Mouse (Mus musculus) liver, embryonic 14.5 days (tissue): ENCODE results near the gene Nup155. TPM values are rescaled to one million over a fixed set of nuclear protein-coding genes. Genes with fewer than 3 reads are reported as not detected.

Experiments
- ATAC-seq: fragments of 200-750 bp; cut with Nextera tagmentation; 2 replicates; pipeline ENCODE4 v1.8.0; 2017; ENCODE audit warnings: moderate number of reproducible peaks, mild to moderate bottlenecking, moderate library complexity; ENCODE audit not compliant: insufficient read depth
- DNase-seq, 3 experiments: peaks; one replicate each; pipeline ENCODE4 v3.0.0-alpha.2; 2012 to 2013; ENCODE audit warnings: low read depth in 3 of 3, low spot score in 3 of 3
- H3K27ac ChIP-seq: fragments of 300-500 bp; sonication (generic); 2 replicates; pipeline ENCODE4 v1.5.1; 2014; ENCODE audit warnings: moderate library complexity, mild to moderate bottlenecking, control low read depth, inconsistent platforms
- H3K27me3 ChIP-seq: fragments of 300-500 bp; sonication (generic); 2 replicates; pipeline ENCODE4 v1.6.1; 2014; ENCODE audit warnings: mild to moderate bottlenecking, low read length, moderate library complexity; ENCODE audit not compliant: control insufficient read depth, insufficient read depth
- H3K36me3 ChIP-seq: fragments of 300-500 bp; sonication (generic); replicated peaks from 2 replicates; pipeline ENCODE4 v1.6.1; 2014; ENCODE audit warnings: low read depth; ENCODE audit not compliant: control insufficient read depth, insufficient read depth
- H3K4me1 ChIP-seq, 2 experiments: fragments of 200-500 bp in 1 of 2; fragments of 300-500 bp in 1 of 2; sonication (generic) in 1 of 2; replicated peaks; 2 replicates each; pipeline ENCODE4 v1.6.1; 2012 to 2014; ENCODE audit warnings: antibody characterized with exemption in 1 of 2, inconsistent platforms in 1 of 2, low read length in 1 of 2; ENCODE audit not compliant: control insufficient read depth in 2 of 2, insufficient read depth in 2 of 2
- H3K4me2 ChIP-seq: fragments of 300-500 bp; sonication (generic); 2 replicates; pipeline ENCODE4 v1.6.1; 2014; ENCODE audit warnings: low read depth, mild to moderate bottlenecking, control low read depth, moderate library complexity
- H3K4me3 ChIP-seq, 2 experiments: fragments of 200-500 bp in 1 of 2; fragments of 300-500 bp in 1 of 2; sonication (generic) in 1 of 2; 2 replicates each; pipeline ENCODE4 v1.5.1; 2012 to 2014; ENCODE audit warnings: low read depth in 2 of 2, low read length in 2 of 2, mild to moderate bottlenecking in 2 of 2, control low read depth in 1 of 2, inconsistent platforms in 1 of 2, moderate library complexity in 1 of 2; ENCODE audit not compliant: insufficient read depth in 1 of 2
- H3K9ac ChIP-seq: fragments of 300-500 bp; sonication (generic); replicated peaks from 2 replicates; pipeline ENCODE4 v1.6.1; 2014; ENCODE audit warnings: mild to moderate bottlenecking, control low read depth, moderate library complexity
- H3K9me3 ChIP-seq: fragments of 300-500 bp; sonication (generic); 2 replicates; pipeline ENCODE4 v1.6.1; 2016; ENCODE audit warnings: low read length, mixed read lengths; ENCODE audit not compliant: control insufficient read depth
- CTCF ChIP-seq: IDR thresholded peaks from 2 replicates; pipeline ENCODE4 v1.5.1; 2016; ENCODE audit warnings: antibody characterized with exemption, low read depth, control low read depth
- EP300 ChIP-seq: IDR thresholded peaks from 2 replicates; pipeline ENCODE4 v1.6.1; 2016; ENCODE audit warnings: antibody characterized with exemption, low read depth
- WGBS: fragments of 180-500 bp; shearing (Covaris S2); extraction: QIAGEN DNeasy Blood & Tissue Kit; methylation state at CpG from one replicate; pipeline ENCODE4 v1.1.7; 2014; ENCODE audit not compliant: insufficient replicate concordance; 5-methylcytosine and 5-hydroxymethylcytosine counted together
- polyA plus RNA-seq, 2 experiments: library from polyadenylated mRNA; depleted of rRNA in 1 of 2; stranded (reverse) in 1 of 2; unstranded in 1 of 2; fragments of >200 nt; fragmentation: Nextera tagmentation in 1 of 2; extraction: Ambion mirVana in 1 of 2; gene quantifications; 2 replicates each; pipeline versions ENCODE4 v1.2.1 to v1.2.3; 2012 to 2014

Gene Nup155
- polyA plus RNA-seq, 2 experiments: 11.3 to 11.7 TPM

GRCm38 (mm10) chr15:8135606-8136005 lies 26.5 kb downstream of the Nup155 start:
- 77% methylated on average over 5 of the region's 5 CpGs for WGBS
- Histone ChIP-seq H3K36me3 (peaks cover 66% of the 10 kb centered on the region), H3K4me2 (no peak overlapping the region), H3K4me1 (no peaks in the 10 kb centered on the region), H3K4me3 (no peak overlapping the region), H3K27ac (no peak overlapping the region), H3K9ac (no peak overlapping the region), H3K9me3 (no peaks in the 10 kb centered on the region), H3K27me3 (no peaks in the 10 kb centered on the region)
- DNase-seq (no peak), ATAC-seq (no peak)
- TF ChIP-seq CTCF (no peak), EP300 (no peak)

GRCm38 (mm10) chr15:8161841-8162240 lies 52.8 kb downstream of the Nup155 start:
- no peak overlapping the region for H3K27ac ChIP-seq
- no peaks in the 10 kb centered on the region for H3K9me3 ChIP-seq
- WGBS: 49% methylated on average over 1 of the region's 1 CpGs
- no peak overlapping the region for H3K4me3 ChIP-seq
- DNase-seq (no peak), ATAC-seq (no peak)
- H3K4me2 ChIP-seq: no peak overlapping the region
- peaks cover 26% of the 10 kb centered on the region for H3K36me3 ChIP-seq
- H3K27me3 ChIP-seq: no peaks in the 10 kb centered on the region
- H3K9ac ChIP-seq: no peak overlapping the region
- H3K4me1 ChIP-seq: no peaks in the 10 kb centered on the region
- TF ChIP-seq EP300 (no peak), CTCF (no peak)

GRCm38 (mm10) chr15:8168591-8169265 lies 59.7 kb downstream of the Nup155 start, which contains the start of gene Cplane1:
Gene Cplane1, plus strand, starts transcription at chr15:8169106.
- H3K4me2 ChIP-seq: peak within 1 kb of the TSS; percentile 98
- ATAC-seq (peak; percentile 98), DNase-seq (peak; percentile 75 to 78 (median 75))
- peak within 1 kb of the TSS; percentile 72 to 84 for H3K4me3 ChIP-seq
- H3K36me3 ChIP-seq: no peaks in the 10 kb centered on the region
- no peaks in the 10 kb centered on the region for H3K27me3 ChIP-seq
- TF ChIP-seq EP300: no peak
- no peak for TF ChIP-seq CTCF
- no peak within 1 kb of the TSS for H3K27ac ChIP-seq
- peaks cover 0 to 6% of the 10 kb centered on the region in 2 experiments; a peak in 2 of 4 replicates for H3K4me1 ChIP-seq
- H3K9ac ChIP-seq: peak within 1 kb of the TSS; percentile 60
- WGBS: under 1% methylated on average over 41 of the region's 47 CpGs
- no peaks in the 10 kb centered on the region for H3K9me3 ChIP-seq

GRCm38 (mm10) chr15:8169266-8169746 lies 60.2 kb downstream of the Nup155 start:
- peaks cover 0 to 6% of the 10 kb centered on the region in 2 experiments; a peak in 2 of 4 replicates for H3K4me1 ChIP-seq
- peak overlapping the region; percentile 60 for H3K9ac ChIP-seq
- DNase-seq: no peak
- peak overlapping the region; percentile 72 to 77 for H3K4me3 ChIP-seq
- no peaks in the 10 kb centered on the region for H3K27me3 ChIP-seq
- no peaks in the 10 kb centered on the region for H3K36me3 ChIP-seq
- WGBS: under 1% methylated on average over 25 of the region's 25 CpGs
- TF ChIP-seq CTCF: no peak
- no peak for TF ChIP-seq EP300
- no peak overlapping the region for H3K27ac ChIP-seq
- peak overlapping the region; percentile 98 for H3K4me2 ChIP-seq
- peak; percentile 49 for ATAC-seq
- no peaks in the 10 kb centered on the region for H3K9me3 ChIP-seq

GRCm38 (mm10) chr15:8189563-8189962 lies 80.5 kb downstream of the Nup155 start:
- Histone ChIP-seq H3K9ac (no peak overlapping the region), H3K4me3 (no peak overlapping the region), H3K9me3 (no peaks in the 10 kb centered on the region), H3K27me3 (no peaks in the 10 kb centered on the region), H3K4me2 (no peak overlapping the region), H3K27ac (no peak overlapping the region), H3K36me3 (no peaks in the 10 kb centered on the region), H3K4me1 (no peaks in the 10 kb centered on the region)
- ATAC-seq (no peak), DNase-seq (no peak)
- TF ChIP-seq EP300 (no peak), CTCF (no peak)
- WGBS: 72% methylated on average over 3 of the region's 3 CpGs
